In the genomic region with DNA sequence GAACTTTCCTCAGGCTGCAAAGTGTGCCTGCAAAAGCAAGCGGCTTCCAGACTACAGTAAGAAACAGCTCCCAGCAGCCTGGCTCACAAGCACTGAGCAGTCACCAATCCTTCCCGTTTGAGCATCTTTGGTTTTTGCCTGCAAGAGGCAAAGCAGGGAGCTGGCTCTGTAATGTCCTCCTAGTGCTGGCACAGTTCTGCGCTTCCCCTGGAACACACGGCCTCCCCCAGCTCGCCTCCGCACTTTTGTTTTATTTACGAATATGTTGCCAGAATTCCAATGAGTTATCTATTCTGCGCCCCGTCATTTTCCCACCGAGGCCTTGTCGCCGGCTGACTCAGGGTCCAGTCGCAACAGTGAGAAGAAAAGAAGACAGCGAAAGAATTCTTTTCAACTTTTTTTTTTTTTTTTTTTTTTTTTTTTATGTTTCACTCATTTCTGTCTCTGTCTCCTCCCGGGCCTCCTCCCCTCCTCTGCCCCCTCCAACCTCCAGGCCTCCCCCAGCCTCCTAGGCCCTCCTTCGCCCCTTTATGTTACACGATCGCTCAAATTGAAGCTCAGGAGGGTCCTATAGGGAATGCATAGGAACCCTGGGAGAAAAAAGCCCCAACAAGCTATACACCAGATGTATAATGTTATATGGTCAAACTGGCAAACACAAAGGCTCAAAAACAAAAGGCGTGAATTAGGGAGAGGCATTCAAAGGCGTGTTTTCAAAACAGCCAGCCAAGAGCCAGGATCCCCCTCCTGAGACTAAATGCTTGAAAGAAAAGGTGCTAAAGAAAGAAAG, we compare ENCODE assay signal across 8 mouse cellular contexts. TPM values are rescaled to one million over a fixed set of nuclear protein-coding genes. Genes with fewer than 3 reads are reported as not detected.
A peak's percentile ranks its signal among the peaks of the same experiment; 100 is the strongest.
DNase-seq lines count a peak whose midpoint lies in the region; ATAC-seq lines count a peak whose summit lies in the region.
"Had no signal": no experiment of that assay in that cellular context is flagged by ENCODE, and none has a peak within 500 bp of the region (broad histone marks: within the 10 kb centered on the region; RNA-seq: fewer than 3 reads in every experiment).

No protein-coding gene starts in this region.

- H3K27me3 ChIP-seq in heart, embryonic 14.5 days (ENCODE audit: control insufficient read depth, insufficient read depth, low read length), result no peaks in the 10 kb centered on the region

- no peak overlapping the region for H3K4me3 ChIP-seq in heart, embryonic 14.5 days (ENCODE audit: control insufficient read depth in 1 of 2, insufficient read depth in 1 of 2, low read depth in 1 of 2, low read length in 2 of 2)

- H3K4me2 ChIP-seq in heart, embryonic 14.5 days (ENCODE audit: low read length), result peak overlapping the region; percentile 37

- H3K36me3 ChIP-seq in heart, embryonic 14.5 days (ENCODE audit: control insufficient read depth, insufficient read depth, low read length), result no peaks in the 10 kb centered on the region

- H3K27ac ChIP-seq in heart, embryonic 14.5 days (replicated peaks in 1 of 2; ENCODE audit: control insufficient read depth in 1 of 2, insufficient read depth in 1 of 2, low read depth in 2 of 2, low read length in 2 of 2), result peak overlapping the region; percentile 4 to 55

- WGBS in heart, embryonic 14.5 days, result 34% methylated on average over 20 of the region's 20 CpGs

- no peak for ATAC-seq in heart, embryonic 14.5 days (ENCODE audit: insufficient number of reproducible peaks, insufficient read depth, low FRiP score, low read depth)
- ATAC-seq in megakaryocyte, adult 5-6 weeks (ENCODE audit: poor library complexity, severe bottlenecking), result no peak

- H3K9me3 ChIP-seq in heart, embryonic 14.5 days (ENCODE audit: control insufficient read depth, low read length), result no peaks in the 10 kb centered on the region

- peaks cover 8 to 27% of the 10 kb centered on the region in 2 experiments for H3K4me1 ChIP-seq in heart, embryonic 14.5 days (ENCODE audit: control insufficient read depth in 2 of 2, insufficient read depth in 2 of 2, low read length in 2 of 2)

- no peak overlapping the region; the same call in 1 of the 2 replicates for H3K9ac ChIP-seq in heart, embryonic 14.5 days (ENCODE audit: low read length)

- DNase-seq in adrenal gland, adult 8-10 months, result peak; percentile 23
- peak; percentile 74 for DNase-seq in embryo, embryonic 9.5 days (ENCODE audit: extremely low spot score)
- DNase-seq in layer of hippocampus, adult 11-12 months (ENCODE audit: low spot score), result peak; percentile 36
- DNase-seq in lung, adult 18-20 months, result peak; percentile 33 to 41
- peak; percentile 62 for DNase-seq in ovary, postnatal 36 days (ENCODE audit: low spot score)

RNA-seq across cellular contexts. Expression of a gene that starts 32.3 kb away (rescaled TPM):
- total RNA-seq in adrenal gland, adult 8-10 months (2022), result not detected
- not detected in 2 replicates for polyA plus RNA-seq in heart, embryonic 14.5 days (2014; fragmentation: Nextera tagmentation; extraction: Ambion mirVana)
- not detected in 2 replicates for total RNA-seq in megakaryocyte, adult 5-6 weeks (2015)
- total RNA-seq in megakaryocyte, adult 5-6 weeks (2017), result not detected in 2 replicates
- total RNA-seq: left cerebral cortex, postnatal 14 days had no signal

Comparison
In these comparisons a context has a peak if more than half of its experiments do, and no peak if none do; other contexts are left out.
1. DNase-seq: peak in every context shown above with its lines; median percentile 74 in embryo, embryonic 9.5 days; 62 in ovary, postnatal 36 days; 37 in lung, adult 18-20 months; 36 in layer of hippocampus, adult 11-12 months; 23 in adrenal gland, adult 8-10 months.